Mouse (Mus musculus): ENCODE measurements at regions not wholly inside any gene's neighbourhood (a gene's known extent, or its start where the extent isn't known, plus 50 kb on each side); places are given as distances from the start of the nearest gene placed in this dataset.
"Not testable (repeated sequence)": the region's sequence is repeated elsewhere in the genome, so short reads cannot be mapped to it uniquely, and the experiment has no call there.

DNA sequence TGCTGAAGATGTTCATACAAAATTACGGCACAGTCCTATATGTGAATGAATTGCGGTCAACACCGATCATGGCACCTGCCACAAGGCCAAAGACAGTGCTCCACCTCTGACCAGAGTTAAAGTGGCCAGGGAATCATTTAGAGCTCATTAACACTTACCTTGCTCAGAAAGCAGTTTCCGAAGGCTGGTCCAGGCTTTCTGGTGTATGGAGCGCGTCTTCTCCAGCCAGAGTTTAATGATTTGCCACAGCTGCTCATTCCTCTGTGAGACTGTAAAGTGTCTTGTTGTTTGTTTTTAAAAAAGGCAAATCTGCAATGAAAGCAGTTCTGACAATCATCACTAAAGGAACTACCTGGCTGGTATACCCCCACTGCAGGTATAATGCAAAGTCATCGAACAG, 256.7 kb downstream of the Nfkbiz start:
- in situ Hi-C loops (cut with MboI) = no loop called here

DNA sequence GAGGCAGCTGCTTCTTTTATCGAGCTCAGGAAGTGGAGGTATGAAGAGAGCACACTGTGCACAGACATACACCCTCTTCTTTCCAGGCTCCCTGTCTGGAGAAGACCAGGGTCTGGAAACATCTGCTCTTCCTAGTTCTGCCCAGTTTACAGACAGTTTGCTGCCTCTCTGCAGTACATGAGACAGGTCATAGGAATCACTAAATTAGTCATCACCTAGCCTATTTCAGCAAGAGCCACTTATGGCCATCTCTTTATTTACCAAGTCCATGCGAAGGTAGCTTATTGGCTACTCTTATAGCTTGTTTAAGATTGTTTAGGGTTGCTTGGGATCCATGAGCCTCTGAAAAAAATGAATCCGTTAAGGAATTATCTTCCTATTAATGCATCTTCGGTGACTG, 257.9 kb downstream of the Nfkbiz start:
- in situ Hi-C loops (cut with MboI) = no loop called here

DNA sequence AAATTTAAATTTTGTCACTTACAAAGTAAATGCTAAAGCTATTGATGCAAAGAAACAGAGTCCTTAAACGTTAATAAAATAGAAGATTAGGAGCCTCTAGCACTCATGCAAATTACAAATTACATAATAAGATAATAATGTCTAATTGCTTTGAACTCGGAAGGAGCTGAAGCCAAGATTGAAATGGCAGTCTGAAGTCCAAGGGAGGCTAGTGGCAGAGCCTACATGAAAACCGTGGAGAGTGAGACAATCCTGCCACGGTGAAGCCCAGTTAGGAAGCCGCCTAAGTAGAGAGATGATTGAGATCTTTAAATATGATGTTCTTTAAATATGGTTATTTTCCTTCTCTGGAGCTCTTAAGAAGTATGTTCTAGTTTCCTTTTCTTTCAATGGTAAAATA, 260.0 kb downstream of the Nfkbiz start:
- in situ Hi-C loops (cut with MboI) = no loop called here

DNA sequence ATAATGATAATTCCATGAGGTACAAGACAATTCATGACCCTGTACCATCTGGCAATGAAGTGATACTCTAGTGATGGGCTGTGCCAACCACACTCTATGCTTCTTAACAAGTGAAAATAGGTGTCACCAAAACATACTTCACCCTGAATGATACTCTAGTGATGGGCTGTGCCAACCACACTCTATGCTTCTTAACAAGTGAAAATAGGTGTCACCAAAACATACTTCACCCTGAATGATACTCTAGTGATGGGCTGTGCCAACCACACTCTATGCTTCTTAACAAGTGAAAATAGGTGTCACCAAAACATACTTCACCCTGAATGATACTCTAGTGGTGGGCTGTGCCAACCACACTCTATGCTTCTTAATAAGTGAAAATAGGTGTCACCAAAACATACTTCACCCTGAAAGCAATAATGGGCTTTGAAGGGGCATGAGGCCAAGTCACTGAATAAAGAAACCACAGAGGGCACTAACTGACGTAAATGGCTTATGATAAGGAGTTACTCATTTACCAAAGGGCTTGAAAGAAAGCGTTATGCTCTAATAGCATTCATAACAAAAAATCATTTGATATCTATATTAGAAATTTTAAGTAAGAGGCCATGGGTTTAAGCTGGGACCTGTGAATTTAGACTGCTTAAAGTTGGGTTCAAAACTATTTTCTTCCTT, 263.0 kb downstream of the Nfkbiz start:
- in situ Hi-C loops (cut with MboI) = not testable (repeated sequence)

DNA sequence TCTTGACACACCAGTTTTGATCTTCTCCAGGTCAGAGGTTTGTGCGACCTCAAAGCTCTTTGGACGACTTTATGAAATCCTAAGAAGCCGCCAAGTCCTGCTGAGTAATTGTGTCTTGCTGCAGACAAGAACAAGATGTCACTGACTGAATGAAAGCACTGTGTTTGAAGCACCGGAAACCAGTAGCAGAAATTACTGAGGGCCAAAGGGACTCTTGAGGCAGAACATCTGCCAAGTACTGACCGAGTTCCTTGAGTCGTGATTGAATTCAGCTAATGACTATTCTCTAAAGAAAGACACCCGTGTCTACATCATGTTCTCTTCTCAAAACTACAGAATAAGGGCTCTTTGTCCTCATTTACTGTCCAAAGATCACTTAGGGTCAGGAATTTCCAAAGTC, 267.6 kb downstream of the Nfkbiz start:
- in situ Hi-C loops (cut with MboI) = no loop called here

DNA sequence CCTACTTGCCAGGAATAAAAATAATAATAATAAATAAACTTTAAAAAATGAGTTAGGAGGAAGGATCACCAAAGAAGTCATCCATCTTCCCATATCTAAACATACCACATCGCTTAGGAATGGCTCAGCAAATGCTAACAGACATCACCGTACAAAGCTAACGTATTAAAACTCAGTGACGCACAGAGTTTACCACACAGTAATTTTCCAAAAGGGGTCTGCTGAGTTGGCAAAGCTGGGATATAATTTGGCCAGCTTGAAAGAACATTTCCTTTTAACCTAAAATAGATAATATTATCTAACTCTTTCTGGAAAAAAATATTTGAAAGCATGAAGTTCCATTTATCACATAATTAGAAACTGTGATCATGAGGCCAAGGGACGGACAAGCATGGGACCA, 268.6 kb downstream of the Nfkbiz start:
- in situ Hi-C loops (cut with MboI) = no loop called here

DNA sequence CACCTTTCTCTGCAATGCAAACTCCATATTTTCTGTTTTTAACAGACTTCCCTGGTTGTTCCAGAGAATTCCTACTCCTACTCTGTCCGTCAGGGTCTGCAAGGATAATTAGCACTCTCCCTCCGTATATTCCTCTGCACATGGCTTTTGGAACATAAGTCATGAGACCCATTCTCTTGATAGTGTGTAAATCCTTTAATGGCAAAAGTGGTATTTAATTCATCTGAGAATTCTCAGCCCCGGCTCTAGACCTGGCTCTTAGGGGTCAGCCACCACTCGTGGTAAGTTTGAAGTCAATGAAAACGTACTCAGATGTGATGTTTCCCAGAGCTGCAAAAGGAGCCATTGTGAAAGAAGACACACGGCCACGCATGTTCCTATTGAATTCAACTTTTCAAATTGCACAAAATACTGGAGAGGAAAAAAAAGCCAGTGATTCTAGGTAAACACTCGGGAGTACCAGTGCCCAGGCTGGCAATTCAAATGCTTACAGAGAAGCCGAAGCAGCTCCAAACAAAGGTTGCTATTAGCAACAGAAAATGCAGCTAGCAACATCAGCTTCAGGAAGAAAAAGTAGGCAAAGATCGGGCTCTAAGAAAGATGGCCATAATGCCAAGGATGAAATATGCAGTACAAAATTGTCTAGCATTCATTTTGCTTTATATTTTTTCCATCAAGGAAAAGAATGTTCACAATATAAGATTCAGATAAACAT, 258.2 kb upstream of the Zpld1 start:
- in situ Hi-C loops (cut with MboI) = no loop called here

DNA sequence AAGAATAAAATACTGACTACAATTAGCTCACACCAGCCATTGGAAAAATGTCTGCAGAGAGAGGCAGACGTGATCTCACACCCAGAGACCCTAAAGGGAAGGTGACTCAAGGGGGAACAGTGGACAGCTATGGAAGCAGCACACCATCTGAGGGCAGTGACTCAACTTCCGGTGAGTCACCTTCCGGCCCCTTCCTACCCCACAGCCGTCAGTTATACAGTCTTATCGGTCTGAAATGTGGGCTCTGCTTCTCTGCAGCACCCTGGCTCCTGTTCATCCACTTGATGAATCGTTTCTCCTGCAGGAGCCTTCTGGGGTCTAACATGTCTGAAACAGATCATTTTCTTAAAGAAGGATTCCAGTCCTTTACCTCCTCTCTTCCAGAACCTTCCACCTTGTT, 257.4 kb upstream of the Zpld1 start:
- in situ Hi-C loops (cut with MboI) = no loop called here

DNA sequence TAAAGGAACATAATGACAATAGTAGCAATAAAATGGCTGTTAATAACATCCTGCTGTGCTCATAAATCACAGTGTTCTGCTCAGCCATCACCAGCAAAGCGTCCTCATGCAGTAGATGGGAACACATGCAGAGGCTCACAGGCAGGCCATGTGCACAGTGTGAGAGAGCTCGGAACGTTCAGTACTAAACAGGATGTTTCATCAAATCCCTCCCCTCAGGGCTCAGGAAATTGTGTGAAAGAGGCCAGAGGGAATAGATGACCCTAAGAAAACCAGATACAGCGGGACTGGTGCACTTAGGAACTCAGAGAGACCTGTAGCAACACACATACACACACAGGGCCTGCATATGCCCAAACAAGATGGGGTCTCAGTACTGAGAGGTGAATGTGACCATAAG, 256.1 kb upstream of the Zpld1 start:
- in situ Hi-C loops (cut with MboI) = no loop called here

DNA sequence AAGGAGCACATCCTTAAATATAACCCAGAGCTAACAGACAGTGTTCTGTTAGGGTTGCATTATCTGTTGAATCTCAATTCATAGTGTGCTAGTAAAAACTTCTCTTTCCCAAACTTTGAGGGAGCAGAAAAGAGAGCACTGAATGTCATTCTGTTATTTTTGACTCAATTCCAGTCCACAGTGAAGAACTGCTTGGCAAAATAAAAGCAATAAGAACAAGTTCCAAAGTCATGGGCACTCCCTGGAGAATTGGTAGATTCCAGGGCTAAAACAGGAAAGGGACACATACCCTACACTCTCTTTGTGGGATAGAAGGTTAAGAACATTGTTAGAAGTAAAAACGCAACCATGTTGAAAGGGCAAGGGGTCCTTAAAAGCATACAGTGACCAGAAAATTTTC, 253.6 kb upstream of the Zpld1 start:
- in situ Hi-C loops (cut with MboI) = no loop called here

DNA sequence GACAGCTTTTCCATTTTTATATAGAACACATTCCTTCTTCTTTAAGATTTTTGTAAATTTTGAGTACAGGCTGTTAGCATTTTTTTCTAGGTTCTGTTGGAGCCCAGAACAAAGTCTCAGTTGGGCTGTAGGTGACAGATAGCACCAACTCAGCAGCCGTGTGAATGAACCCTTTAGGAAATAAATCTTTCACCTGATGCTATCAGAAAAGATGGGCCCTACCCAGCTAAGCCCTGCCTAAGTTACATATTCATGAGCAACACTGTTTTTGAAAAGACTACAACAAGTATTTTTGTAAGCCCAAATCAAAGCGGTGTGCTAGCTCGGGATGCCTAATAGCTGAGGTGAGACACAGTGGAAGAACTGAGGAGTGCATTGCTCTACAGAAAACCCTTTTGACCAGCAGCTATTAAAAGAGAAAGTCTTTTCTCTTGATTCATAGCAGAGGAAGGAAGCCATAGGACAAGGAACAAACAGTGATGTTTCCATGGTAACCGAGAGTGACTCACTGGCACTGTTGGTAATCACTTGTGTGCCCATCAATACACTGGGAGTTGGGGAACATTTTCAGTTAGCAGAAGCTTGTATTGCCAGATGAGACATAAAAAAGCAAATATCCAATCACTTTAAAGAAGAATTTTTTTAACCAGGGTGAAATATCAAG, 253.0 kb upstream of the Zpld1 start:
- in situ Hi-C loops (cut with MboI) = no loop called here

DNA sequence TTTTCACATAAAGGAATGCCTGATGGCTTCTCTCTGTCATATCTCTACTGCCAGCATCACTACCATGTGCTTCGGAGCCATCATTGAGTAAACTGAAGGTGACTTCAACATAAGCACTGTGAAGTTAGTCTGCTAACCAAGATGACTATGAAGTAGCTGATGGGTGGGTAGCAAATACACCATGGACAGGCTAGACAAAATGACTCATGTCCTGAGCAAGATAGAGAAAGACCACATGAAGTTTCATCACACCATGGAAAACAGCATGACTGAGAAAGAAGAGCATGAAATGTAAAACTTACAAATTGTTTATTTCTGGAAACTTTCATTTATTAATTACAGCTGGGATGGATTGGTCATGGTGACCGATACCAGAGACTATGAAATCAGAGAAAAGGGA, 249.3 kb upstream of the Zpld1 start:
- in situ Hi-C loops (cut with MboI) = no loop called here

DNA sequence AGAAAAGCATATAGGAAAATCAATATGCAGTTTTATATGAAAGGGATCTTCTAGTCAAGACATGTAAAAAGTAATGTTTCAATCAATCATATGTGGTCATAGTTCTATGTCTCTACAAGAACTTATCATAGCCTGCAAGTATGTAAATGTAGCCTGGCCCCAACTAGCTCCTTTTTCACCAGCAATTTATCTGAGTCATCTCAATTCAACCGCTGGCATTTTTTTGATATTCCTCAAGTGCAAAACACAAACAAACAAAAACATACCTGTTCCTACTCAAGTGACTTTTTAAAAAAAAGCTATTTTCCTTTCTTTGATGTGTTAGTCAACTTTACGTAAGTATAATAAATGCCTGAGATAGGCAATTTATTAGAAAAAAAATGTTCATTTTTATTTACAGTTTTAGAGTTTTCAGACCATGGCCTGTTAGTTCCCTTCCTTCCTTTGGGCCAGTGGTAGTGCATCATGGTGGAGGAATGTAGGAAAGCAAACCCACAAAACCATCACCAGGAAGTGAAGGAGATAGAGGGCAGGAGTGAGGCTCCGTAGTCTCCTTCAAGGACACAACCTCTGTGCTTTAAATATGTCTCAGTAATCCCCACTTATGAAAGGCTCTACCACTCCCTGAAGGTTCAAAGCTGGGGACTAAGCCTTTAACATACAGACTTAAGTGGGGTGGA, 242.7 kb upstream of the Zpld1 start:
- in situ Hi-C loops (cut with MboI) = no loop called here

DNA sequence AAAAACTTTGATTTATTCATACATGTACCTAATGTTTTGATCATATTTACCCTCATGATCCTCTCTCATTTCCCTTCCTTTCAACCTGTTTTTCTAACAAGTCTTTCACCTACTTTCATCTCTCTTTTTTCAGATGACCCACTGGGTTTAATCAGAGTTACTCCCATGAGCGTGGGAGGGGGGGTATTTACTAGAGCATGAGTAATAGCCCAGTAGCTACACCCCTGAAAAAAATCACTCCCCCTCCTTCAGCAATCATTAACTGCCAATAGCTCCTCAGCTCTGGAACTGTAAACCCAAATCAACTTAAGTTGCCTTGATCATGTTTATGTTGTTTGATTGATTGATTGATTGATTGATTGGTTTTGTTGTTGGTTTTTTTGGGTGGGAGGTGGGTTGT, 241.4 kb upstream of the Zpld1 start:
- in situ Hi-C loops (cut with MboI) = no loop called here

DNA sequence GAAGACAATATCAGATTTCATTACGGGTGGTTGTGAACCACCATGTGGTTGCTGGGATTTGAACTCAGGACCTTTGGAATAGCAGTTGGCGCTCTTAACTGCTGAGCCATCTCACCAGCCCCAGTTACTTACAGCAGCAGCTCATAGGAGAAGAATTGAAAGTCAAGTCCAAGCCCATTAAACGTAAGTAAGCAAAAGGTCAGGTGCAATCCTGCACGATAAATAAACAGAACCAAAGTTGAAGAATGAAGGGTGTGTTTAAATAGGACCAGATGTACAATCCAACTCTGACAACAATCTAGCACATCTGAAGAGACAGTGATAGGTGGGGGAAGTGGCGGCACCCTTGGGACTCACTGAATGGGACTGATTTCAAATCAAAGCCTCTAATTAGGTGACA, 239.8 kb upstream of the Zpld1 start:
- in situ Hi-C loops (cut with MboI) = no loop called here

DNA sequence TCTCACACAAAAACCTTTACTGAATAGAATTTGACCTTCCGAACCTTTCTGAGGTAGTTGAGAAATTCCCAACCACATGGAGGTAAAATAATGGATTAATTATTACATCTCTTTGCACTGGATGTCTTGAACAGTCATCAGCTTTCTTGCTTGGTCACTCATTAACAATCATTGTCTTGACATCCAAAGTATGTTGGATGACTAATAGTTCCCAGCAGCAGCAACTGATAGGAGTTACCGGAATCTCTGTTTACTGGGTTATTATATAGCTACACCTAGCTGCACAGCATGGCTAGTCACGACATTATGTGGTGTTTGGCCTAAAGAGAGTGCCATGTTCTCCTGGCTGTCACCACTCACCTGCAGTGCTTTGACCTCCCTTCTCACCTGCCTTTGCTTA, 234.9 kb upstream of the Zpld1 start:
- in situ Hi-C loops (cut with MboI) = no loop called here

DNA sequence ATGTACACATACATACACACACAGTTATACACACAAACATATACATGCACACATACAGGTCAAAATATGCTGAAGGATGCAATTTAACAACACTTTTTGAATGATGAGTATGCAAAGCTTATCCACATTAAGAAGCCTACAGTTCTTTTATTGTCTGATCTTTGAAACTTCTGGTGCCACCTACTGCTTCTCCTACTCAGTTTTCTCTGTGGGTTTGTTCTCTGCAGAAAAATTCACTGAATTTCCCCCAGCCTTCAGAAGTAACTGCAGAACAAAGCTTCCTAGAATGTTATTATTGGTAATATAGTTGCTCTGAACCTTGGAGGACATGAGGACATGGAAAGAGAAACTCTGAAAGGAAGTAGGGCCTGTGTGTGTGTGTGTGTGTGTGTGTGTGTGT, 233.1 kb upstream of the Zpld1 start:
- in situ Hi-C loops (cut with MboI) = no loop called here

DNA sequence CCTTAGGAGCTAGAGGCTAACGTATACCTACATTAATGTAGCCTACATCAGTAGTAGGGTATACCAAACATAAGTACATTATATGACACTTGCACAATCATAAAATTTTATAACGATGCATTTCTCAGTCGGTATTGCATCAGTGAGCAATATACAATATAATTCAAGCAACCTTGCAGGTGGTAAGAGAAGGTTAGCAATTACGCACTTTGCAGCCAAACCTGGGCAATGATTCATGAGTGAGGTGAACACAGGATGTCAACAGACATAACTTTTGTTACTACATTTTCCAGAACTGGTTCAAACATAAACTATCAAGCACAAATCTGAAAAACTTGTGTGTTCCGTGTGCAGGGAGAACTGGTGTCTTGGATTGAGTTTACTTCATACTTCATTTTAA, 229.9 kb upstream of the Zpld1 start:
- in situ Hi-C loops (cut with MboI) = no loop called here

DNA sequence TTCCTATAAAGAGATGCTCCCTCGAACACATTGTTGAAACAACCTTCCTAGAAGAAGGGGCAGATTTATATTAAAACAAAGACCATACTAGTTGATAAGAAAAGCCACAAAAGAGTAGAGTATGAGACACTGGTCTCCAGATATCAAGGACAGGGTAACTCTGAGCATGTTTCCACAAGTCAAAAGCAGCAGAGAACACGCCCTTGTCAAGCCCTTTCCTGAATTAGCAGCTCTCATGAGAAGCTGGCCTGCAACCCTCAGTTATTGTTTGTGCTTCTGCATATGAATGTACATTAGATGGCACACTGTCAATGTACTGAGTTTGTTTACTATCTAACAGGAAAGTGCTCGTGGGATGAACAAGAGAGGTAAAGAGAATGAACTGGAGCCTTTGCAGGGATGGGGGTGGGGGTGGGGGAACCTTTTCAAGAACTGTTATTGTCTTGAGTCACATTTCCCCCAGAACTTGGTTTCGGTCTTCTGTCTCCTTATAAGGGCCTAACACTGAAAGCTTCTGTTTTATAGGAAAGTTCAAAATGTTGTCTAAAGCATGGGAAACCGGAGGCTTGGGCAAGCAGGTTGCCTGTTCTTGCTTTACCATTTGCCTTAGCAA, 228.6 kb upstream of the Zpld1 start:
- in situ Hi-C loops (cut with MboI) = no loop called here

DNA sequence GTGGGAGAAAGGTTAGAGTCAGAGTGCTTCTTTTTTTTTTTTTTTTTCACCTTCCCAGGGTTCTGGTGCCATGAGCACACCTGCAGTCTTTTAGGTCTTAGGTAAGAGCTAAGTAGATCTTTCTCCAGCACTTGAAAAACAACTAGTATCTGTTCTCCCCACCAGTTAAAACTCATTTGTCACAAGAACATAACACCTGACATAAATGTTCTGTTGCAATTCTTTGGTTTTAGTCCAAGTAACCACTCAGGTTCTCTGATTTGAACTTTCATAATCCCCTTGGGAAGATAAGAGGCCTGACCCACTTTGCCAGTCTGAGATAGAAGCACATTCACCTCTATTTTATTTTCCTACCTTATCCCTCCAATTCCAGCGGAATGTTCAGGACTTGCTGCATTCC, 225.5 kb upstream of the Zpld1 start:
- in situ Hi-C loops (cut with MboI) = loop anchor here (25.0 kb wide), 1 partner anchor 339 kb away; no protein-coding TSS in a partner anchor

DNA sequence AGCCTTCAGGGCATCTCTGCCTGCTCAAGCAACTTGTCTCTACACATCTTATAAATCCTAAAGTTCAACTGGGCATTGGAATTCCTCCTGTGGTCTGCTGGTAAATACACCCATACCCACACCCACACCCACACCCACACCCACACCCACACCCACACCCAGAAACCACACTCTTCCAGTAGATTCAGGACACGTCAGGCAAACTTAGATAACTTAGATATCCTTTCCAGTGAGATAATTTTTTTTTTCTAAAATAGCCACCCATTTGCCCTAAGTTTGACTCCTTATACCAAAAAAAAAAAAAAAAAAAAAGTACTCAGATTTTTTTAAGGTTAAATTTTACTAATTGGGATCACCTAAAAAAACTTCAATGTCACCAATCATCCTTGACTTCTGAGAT, 224.5 kb upstream of the Zpld1 start:
- in situ Hi-C loops (cut with MboI) = loop anchor here (25.0 kb wide), 1 partner anchor 340 kb away; no protein-coding TSS in a partner anchor

DNA sequence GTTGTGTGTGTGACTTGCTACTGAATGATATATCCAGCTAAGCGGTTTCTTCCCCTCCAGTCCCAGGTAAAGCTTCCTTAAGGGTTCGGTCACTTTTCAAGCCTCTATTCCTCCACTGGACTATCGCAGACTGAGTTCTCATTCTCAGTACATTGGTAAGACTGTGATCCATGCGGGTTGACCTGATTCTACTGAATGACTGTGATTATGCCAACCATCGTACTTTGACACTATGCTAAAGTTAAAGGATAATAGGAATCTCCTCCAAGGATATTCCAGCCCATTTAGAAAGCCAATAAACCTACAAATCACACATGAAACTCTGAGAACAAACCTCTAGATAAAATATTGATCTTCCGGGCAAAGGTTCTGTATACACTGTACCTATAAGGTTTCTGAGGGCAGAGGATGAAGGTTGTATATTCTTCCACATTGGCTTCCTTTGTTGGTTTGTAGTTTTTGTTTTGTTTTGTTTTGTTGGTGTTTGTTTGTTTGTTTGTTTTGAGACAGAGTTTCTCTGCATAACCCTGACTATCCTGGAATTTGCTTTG, 223.7 kb upstream of the Zpld1 start:
- in situ Hi-C loops (cut with MboI) = loop anchor here (25.0 kb wide), 1 partner anchor 341 kb away; no protein-coding TSS in a partner anchor
